Mouse (Mus musculus) liver, adult 2 months (tissue): Measurements from ENCODE around the gene Ddx4. TPM values are rescaled to one million over a fixed set of nuclear protein-coding genes. Genes with fewer than 3 reads are reported as not detected.
A peak's percentile ranks its signal among the peaks of the same experiment; 100 is the strongest.

ENCODE experiments used
- DNase-seq: peaks from one replicate; pipeline ENCODE4 v3.0.0-alpha.2; 2011; ENCODE audit warnings: low read depth, low spot score; ENCODE audit errors: extremely low read depth
- H3K27ac ChIP-seq: fragments of 200-500 bp; replicated peaks from 2 replicates; pipeline ENCODE4 v1.5.1; 2012; ENCODE audit warnings: low read depth, mild to moderate bottlenecking, control low read depth, inconsistent platforms, low read length; ENCODE audit not compliant: insufficient read depth
- H3K27me3 ChIP-seq: fragments of 200-500 bp; 2 replicates; pipeline ENCODE4 v1.6.1; 2012; ENCODE audit warnings: mild to moderate bottlenecking, moderate library complexity, low read length, inconsistent platforms; ENCODE audit not compliant: control insufficient read depth, insufficient read depth
- H3K36me3 ChIP-seq: fragments of 200-500 bp; 2 replicates; pipeline ENCODE4 v1.6.1; 2012; ENCODE audit warnings: low read length, inconsistent platforms; ENCODE audit not compliant: control insufficient read depth, insufficient read depth
- H3K4me1 ChIP-seq: fragments of 200-500 bp; 2 replicates; pipeline ENCODE4 v1.6.1; 2011; ENCODE audit warnings: low read length; ENCODE audit not compliant: control insufficient read depth, insufficient read depth
- H3K4me3 ChIP-seq: fragments of 200-500 bp; 2 replicates; pipeline ENCODE4 v1.5.1; 2011; ENCODE audit warnings: low read depth, mild to moderate bottlenecking, control low read depth, low read length, moderate library complexity; ENCODE audit not compliant: insufficient read depth
- H3K79me2 ChIP-seq: fragments of 200-500 bp; 2 replicates; pipeline ENCODE4 v1.6.1; 2012; ENCODE audit warnings: inconsistent platforms, mild to moderate bottlenecking, low read length, moderate library complexity; ENCODE audit not compliant: control insufficient read depth, insufficient read depth
- H3K9ac ChIP-seq: fragments of 200-500 bp; 2 replicates; pipeline ENCODE4 v1.6.1; 2012; ENCODE audit warnings: low read depth, mild to moderate bottlenecking, control low read depth, inconsistent platforms, low read length
- CTCF ChIP-seq: fragments of 200-500 bp; IDR thresholded peaks from 2 replicates; pipeline ENCODE4 v1.5.1; 2011; ENCODE audit warnings: low read depth, low read length, control low read depth
- POLR2A ChIP-seq: fragments of 200-500 bp; IDR thresholded peaks from 2 replicates; pipeline ENCODE4 v1.6.1; 2011; ENCODE audit warnings: low read length, control low read depth; ENCODE audit not compliant: insufficient read depth; ENCODE audit errors: extremely low read depth
- WGBS: fragments of 180-500 bp; shearing (Covaris S2); methylation state at CpG from one replicate; pipeline ENCODE4 v1.1.7; 2018; 5-methylcytosine and 5-hydroxymethylcytosine counted together
- polyA plus RNA-seq: library from polyadenylated mRNA; depleted of rRNA; stranded (reverse); fragments of >200 nt; gene quantifications from 2 replicates; pipeline ENCODE4 v1.2.3, GENCODE M21; 2012
- total RNA-seq: library from RNA; depleted of rRNA; stranded (reverse); fragments of >200 nt; gene quantifications from 2 replicates; pipeline ENCODE4 v1.2.3, GENCODE M21; 2014

The Ddx4 gene
- total and polyA plus RNA-seq, 2 experiments: not detected

DNA sequence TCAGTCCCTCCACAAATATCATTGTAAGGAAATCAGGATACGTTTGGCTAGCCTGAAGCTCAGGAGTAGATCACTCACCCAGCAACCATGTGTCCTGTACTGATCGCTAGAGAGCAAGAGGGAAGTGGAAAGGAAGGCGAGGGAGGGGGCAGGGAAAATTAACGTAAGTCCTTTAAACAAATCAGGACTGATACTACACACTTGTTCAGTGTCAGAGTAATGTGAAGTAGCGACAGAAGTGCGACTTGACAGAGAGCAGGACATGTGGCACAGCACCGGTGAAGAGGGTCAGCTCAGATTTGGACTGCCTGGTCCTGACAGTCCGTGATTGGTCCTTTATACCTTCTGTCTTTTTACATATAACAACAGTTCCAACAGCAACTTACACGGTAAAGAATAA is 14.9 kb upstream of the Ddx4 start:
- Histone ChIP-seq H3K36me3 (peaks cover 2% of the 10 kb centered on the region; the same call in 1 of the 2 replicates), H3K27ac (no peak overlapping the region), H3K4me3 (no peak overlapping the region), H3K9ac (no peak overlapping the region), H3K79me2 (no peaks in the 10 kb centered on the region), H3K4me1 (no peaks in the 10 kb centered on the region), H3K27me3 (no peaks in the 10 kb centered on the region)
- WGBS: 82% methylated on average over 9 of the region's 9 CpGs
- TF ChIP-seq POLR2A: no peak
- no peak for TF ChIP-seq CTCF
- no peak for DNase-seq

DNA sequence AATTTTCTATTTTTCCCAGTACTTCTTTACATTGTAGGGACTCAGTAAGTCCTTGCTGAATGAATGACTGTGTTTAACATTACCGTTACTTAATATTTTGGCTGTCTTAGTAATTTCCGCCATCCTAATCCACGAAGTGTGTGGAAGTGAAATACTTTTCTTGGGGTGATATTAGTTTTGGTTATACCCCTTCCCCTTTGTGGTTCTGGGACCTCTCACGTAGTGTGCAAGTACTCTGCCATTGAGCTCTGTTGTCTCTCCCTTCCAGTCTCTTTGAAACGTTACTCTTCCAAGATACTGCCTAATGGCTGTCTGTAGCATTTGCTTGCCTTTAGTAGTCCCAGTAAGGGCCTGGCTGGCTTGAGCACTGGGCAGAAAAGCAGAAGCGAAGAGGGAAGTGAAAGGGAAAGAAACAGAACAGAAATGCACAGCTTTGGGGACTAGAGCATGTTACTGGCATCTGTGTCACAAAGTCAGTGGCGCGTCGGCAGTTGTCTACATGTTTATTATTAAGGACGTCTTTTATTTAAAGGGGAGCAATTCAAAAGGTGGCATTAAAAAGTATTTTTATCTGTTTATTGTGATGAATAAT is 14.3 kb upstream of the Ddx4 start:
- Histone ChIP-seq H3K9ac (no peak overlapping the region), H3K79me2 (no peaks in the 10 kb centered on the region), H3K27me3 (no peaks in the 10 kb centered on the region), H3K4me1 (no peaks in the 10 kb centered on the region; the same call in 1 of the 2 replicates), H3K4me3 (no peak overlapping the region), H3K36me3 (peaks cover 2% of the 10 kb centered on the region; the same call in 1 of the 2 replicates), H3K27ac (no peak overlapping the region)
- DNase-seq: peak; percentile 35
- TF ChIP-seq POLR2A: no peak
- no peak for TF ChIP-seq CTCF
- 92% methylated on average over 10 of the region's 10 CpGs for WGBS

- Histone ChIP-seq H3K79me2 (no peaks in the 10 kb centered on the region), H3K27ac (no peak overlapping the region), H3K27me3 (no peaks in the 10 kb centered on the region), H3K36me3 (no peaks in the 10 kb centered on the region), H3K4me3 (no peak overlapping the region), H3K4me1 (no peaks in the 10 kb centered on the region; the same call in 1 of the 2 replicates), H3K9ac (no peak overlapping the region)
- TF ChIP-seq CTCF (no peak), POLR2A (no peak)
- no peak for DNase-seq
- WGBS: 65% methylated on average over 2 of the region's 2 CpGs
Observed at GRCm38 (mm10) chr13:112661687-112662086, 9.4 kb upstream of the Ddx4 start.

DNA sequence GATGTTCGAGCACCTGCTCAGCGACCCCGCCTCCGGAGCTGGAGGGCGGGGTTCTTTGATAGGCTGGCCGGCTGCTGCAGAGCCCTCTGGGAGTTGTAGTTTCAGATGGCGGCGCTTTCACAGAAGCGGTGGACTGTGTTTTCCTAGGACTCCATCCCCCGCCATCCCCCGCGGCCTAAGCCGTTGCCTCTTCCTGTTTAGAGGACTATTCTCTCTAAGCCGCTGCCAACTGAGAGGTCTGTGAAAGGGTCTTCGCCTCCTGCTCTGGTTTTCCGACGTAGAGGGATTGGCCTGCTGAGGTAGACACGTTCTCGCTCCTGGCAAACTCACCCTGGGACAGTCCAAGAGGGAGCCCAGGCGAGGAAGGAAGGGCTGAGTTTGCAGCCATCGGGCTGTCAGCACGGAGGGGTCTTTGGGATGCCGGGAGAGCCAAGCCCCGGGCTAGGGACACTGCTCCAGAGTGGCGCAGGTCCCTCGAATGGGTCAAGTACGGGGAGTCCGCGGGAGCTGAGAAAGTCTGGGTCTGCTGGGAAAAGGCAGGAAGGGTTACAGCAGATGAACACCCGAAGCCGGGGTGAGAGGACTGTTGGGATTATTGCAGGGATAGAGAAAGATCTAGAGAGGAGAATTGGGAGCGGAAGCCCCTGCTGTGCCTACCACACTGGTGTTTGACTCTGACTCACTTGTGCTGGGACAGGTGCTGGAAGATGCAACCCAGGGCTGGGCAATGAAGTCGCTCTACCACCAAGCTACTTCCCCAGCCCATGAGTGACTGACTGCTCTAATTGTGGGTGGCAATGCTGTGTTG is 8.5 kb upstream of the Ddx4 start, which contains the start of gene Slc38a9:
Gene Slc38a9, plus strand, starts transcription at position 178 of the 808 bp plus-strand sequence.
- H3K4me1 ChIP-seq: no peaks in the 10 kb centered on the region; the same call in 1 of the 2 replicates
- peak within 1 kb of the TSS; percentile 66 for H3K9ac ChIP-seq
- no peaks in the 10 kb centered on the region for H3K36me3 ChIP-seq
- no peaks in the 10 kb centered on the region for H3K27me3 ChIP-seq
- peak; percentile 84 for DNase-seq
- H3K4me3 ChIP-seq: peak within 1 kb of the TSS; percentile 72
- peak within 1 kb of the TSS; percentile 4; the same call in 1 of the 2 replicates for H3K27ac ChIP-seq
- H3K79me2 ChIP-seq: no peaks in the 10 kb centered on the region
- TF ChIP-seq POLR2A (0 out of 2 replicates have a peak, but pooled peaks have one; percentile 18), CTCF (no peak)
- WGBS: under 1% methylated on average over 33 of the region's 33 CpGs

DNA sequence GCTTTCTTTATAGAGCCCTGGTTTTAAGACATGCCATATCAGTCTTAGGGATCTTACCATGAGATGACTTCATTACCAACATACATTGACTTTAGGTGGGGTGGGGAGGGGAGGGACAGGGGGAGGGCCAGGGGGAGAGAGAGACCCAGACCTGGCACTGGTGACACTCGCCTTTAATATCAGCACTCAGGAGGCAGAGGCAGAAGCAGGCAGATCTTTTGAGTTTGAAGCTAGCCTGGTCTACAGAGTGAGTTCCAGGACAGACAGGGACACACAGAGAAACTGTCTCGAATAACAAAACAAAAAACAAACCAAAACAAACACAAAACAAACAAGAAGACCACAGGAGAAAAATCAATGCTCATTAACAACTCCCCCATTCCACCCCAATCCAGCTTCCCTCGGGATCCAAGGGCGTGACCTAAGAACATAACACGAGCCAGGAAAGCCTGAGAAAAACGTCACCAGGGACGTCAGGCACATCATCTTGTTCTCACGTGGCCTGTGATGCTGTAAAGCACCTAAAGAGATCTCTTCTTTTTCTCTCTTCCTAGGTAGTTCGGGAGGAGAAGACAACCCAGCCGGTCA is 7.8 kb upstream of the Ddx4 start:
- DNase-seq: no peak
- Histone ChIP-seq H3K27ac (no peak overlapping the region; the same call in 1 of the 2 replicates), H3K4me1 (no peaks in the 10 kb centered on the region; the same call in 1 of the 2 replicates), H3K4me3 (peak overlapping the region; percentile 58), H3K79me2 (no peaks in the 10 kb centered on the region), H3K36me3 (no peaks in the 10 kb centered on the region), H3K27me3 (no peaks in the 10 kb centered on the region), H3K9ac (peak overlapping the region; percentile 60)
- TF ChIP-seq CTCF: no peak
- WGBS: 3% methylated on average over 10 of the region's 10 CpGs
